Mouse (Mus musculus): ENCODE results near the gene Rbp3.

- TF ChIP-seq CTCF (IDR thresholded peaks at IDR 0.05; ENCODE audit: low read depth) (no peak), EP300 (IDR thresholded peaks at IDR 0.05; ENCODE audit: low read depth) (no peak)
Observed at GRCm38 (mm10) chr14:33958841-33959240, 5.0 kb downstream of the Rbp3 start.

Measured in liver, embryonic 14.5 days (tissue).